35 mouse cellular contexts compared by ENCODE assay signal in genomic region chr6:85836098-85836497, GRCm38 (mm10). TPM values are rescaled to one million over a fixed set of nuclear protein-coding genes. Genes with fewer than 3 reads are reported as not detected.
"Had no signal": no experiment of that assay in that cellular context is flagged by ENCODE, and none has a peak within 500 bp of the region (broad histone marks: within the 10 kb centered on the region; RNA-seq: fewer than 3 reads in every experiment).

No protein-coding gene starts in this region.

RNA-seq across cellular contexts. Expression of gene Nat8, which starts 4.2 kb away (rescaled TPM):
- total RNA-seq: megakaryocyte progenitor cell, adult 5-6 weeks; megakaryocyte, adult 5-6 weeks; megakaryocyte-erythroid progenitor cell, adult 5-6 weeks; monocyte, adult 5-6 weeks had no signal
- polyA plus RNA-seq: limb, embryonic 10.5 days; limb, embryonic 11.5 days; limb, embryonic 12.5 days; limb, embryonic 13.5 days; liver, embryonic 11.5 days; liver, embryonic 12.5 days; liver, embryonic 13.5 days; liver, postnatal 0 days; lung, embryonic 14.5 days; lung, embryonic 15.5 days; lung, embryonic 16.5 days; lung, postnatal 0 days; macrophage; midbrain, embryonic 10.5 days; midbrain, embryonic 11.5 days; midbrain, embryonic 12.5 days; midbrain, embryonic 13.5 days; midbrain, embryonic 14.5 days; midbrain, embryonic 15.5 days; myocyte; neural tube, embryonic 11.5 days; neural tube, embryonic 12.5 days had no signal

RNA-seq across cellular contexts. Expression of gene Nat8f5, which starts 15.3 kb away (rescaled TPM):
- total RNA-seq: megakaryocyte progenitor cell, adult 5-6 weeks; megakaryocyte, adult 5-6 weeks; megakaryocyte-erythroid progenitor cell, adult 5-6 weeks; monocyte, adult 5-6 weeks had no signal
- polyA plus RNA-seq: limb, embryonic 10.5 days; limb, embryonic 11.5 days; limb, embryonic 12.5 days; limb, embryonic 13.5 days; limb, embryonic 14.5 days; limb, embryonic 15.5 days; liver, embryonic 11.5 days; liver, embryonic 12.5 days; liver, embryonic 13.5 days; liver, embryonic 14.5 days; liver, embryonic 15.5 days; liver, embryonic 16.5 days; liver, postnatal 0 days; lung, adult 2 months; lung, embryonic 14.5 days; lung, embryonic 15.5 days; lung, embryonic 16.5 days; lung, postnatal 0 days; macrophage; midbrain, embryonic 10.5 days; midbrain, embryonic 11.5 days; midbrain, embryonic 12.5 days; midbrain, embryonic 14.5 days; myocyte; neural tube, embryonic 11.5 days; neural tube, embryonic 12.5 days had no signal

RNA-seq across cellular contexts. Expression of gene Nat8f6, which starts 15.3 kb away (rescaled TPM):
- total RNA-seq: liver, adult 2 months; megakaryocyte progenitor cell, adult 5-6 weeks; megakaryocyte, adult 5-6 weeks; megakaryocyte-erythroid progenitor cell, adult 5-6 weeks; midbrain, postnatal 0 days; monocyte, adult 5-6 weeks had no signal
- polyA plus RNA-seq: limb, embryonic 10.5 days; limb, embryonic 11.5 days; limb, embryonic 12.5 days; limb, embryonic 13.5 days; limb, embryonic 15.5 days; liver, embryonic 11.5 days; liver, embryonic 12.5 days; liver, embryonic 13.5 days; liver, embryonic 14.5 days; liver, embryonic 15.5 days; liver, embryonic 16.5 days; liver, postnatal 0 days; lung, embryonic 14.5 days; lung, embryonic 15.5 days; lung, embryonic 16.5 days; lung, postnatal 0 days; macrophage; midbrain, embryonic 10.5 days; midbrain, embryonic 11.5 days; midbrain, embryonic 12.5 days; midbrain, embryonic 13.5 days; midbrain, embryonic 14.5 days; midbrain, embryonic 15.5 days; midbrain, embryonic 16.5 days; midbrain, postnatal 0 days; myocyte; neural tube, embryonic 11.5 days; neural tube, embryonic 12.5 days had no signal

RNA-seq across cellular contexts. Expression of gene Nat8f2, which starts 32.9 kb away (rescaled TPM):
- total RNA-seq: megakaryocyte progenitor cell, adult 5-6 weeks; megakaryocyte, adult 5-6 weeks; megakaryocyte-erythroid progenitor cell, adult 5-6 weeks; midbrain, postnatal 0 days; monocyte, adult 5-6 weeks had no signal
- polyA plus RNA-seq: limb, embryonic 10.5 days; limb, embryonic 11.5 days; limb, embryonic 12.5 days; limb, embryonic 13.5 days; limb, embryonic 14.5 days; limb, embryonic 15.5 days; liver, embryonic 11.5 days; liver, embryonic 13.5 days; liver, embryonic 14.5 days; liver, embryonic 15.5 days; liver, embryonic 16.5 days; lung, embryonic 14.5 days; lung, embryonic 16.5 days; lung, postnatal 0 days; macrophage; midbrain, embryonic 10.5 days; midbrain, embryonic 11.5 days; midbrain, embryonic 12.5 days; midbrain, embryonic 13.5 days; midbrain, embryonic 14.5 days; midbrain, embryonic 15.5 days; myocyte; neural tube, embryonic 11.5 days; neural tube, embryonic 12.5 days had no signal
